Mouse (Mus musculus) layer of hippocampus, adult 2 months (tissue): ENCODE measurements around the gene Calcoco1. TPM values are rescaled to one million over a fixed set of nuclear protein-coding genes. Genes with fewer than 3 reads are reported as not detected.

Experiments used
- DNase-seq, 2 experiments: peaks; one replicate each; pipeline ENCODE4 v3.0.0; 2022; ENCODE audit warnings: low spot score in 2 of 2
- H3K27ac ChIP-seq: fragments of 200-600 bp; 2 replicates; pipeline ENCODE4 v1.8.1; 2022
- H3K4me3 ChIP-seq: fragments of 200-600 bp; 2 replicates; pipeline ENCODE4 v1.8.1; 2022; ENCODE audit warnings: mild to moderate bottlenecking
- CTCF ChIP-seq: fragments of 200-600 bp; conservative IDR thresholded peaks from 2 replicates; pipeline ENCODE4 v1.8.1; 2022; ENCODE audit warnings: antibody characterized with exemption, mild to moderate bottlenecking, moderate library complexity
- long read RNA-seq, 2 experiments: library from polyadenylated mRNA; stranded (forward); transcript quantifications; one replicate each; pipeline ENCODE4 v2.0.0; 2021; ENCODE audit warnings: borderline mapping rate in 2 of 2
- total RNA-seq, 2 experiments: library from RNA; stranded (reverse); gene quantifications; 2 replicates each; pipeline ENCODE4 v1.2.3; 2021

The Calcoco1 gene
- total RNA-seq, result 10 to 100 TPM; 95.4 to 96.9 TPM
- long read RNA-seq, experiment 1, transcript Calcoco1-201 (15 exons, 2,824 nt), result major isoform, 44 of 74 reads
- long read RNA-seq, experiment 1, transcript Calcoco1-204 (14 exons, 2,968 nt), result minor isoform, 5 of 74 reads
- long read RNA-seq, experiment 1, partial matches to known transcripts, result 16 of 74 reads
- long read RNA-seq, experiment 1, other reads (novel, unspliced or antisense), result 9 of 74 reads
- long read RNA-seq, experiment 2, transcript Calcoco1-201 (15 exons, 2,824 nt), result major isoform, 43 of 74 reads
- long read RNA-seq, experiment 2, transcript Calcoco1-204 (14 exons, 2,968 nt), result minor isoform, 11 of 74 reads
- long read RNA-seq, experiment 2, partial matches to known transcripts, result 12 of 74 reads
- long read RNA-seq, experiment 2, other reads (novel, unspliced or antisense), result 8 of 74 reads

DNA sequence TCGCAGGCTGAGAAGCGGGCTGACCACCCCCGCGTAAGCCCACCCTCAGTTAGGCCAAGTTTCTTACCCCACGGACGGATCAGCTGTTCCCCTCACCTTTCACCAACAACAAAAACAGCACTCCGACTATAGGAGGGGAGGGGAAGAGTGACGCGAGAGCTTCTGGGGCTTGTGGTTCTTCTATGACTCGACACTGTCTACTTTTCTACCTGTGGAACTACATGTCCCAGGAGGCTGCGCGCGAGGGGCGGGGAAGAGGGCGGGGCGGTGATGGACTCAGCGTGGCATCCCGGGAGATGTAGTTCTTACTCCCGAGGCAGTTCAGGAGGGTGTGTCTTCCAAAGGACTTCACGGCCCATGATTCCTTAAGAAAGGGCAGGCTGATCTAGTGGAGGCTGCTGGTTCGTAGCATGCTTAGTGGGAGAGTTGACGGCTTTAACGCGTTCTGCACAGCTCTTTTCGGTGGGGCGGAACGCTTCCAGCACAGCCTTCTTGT, at the start of gene Calcoco1:
Gene Calcoco1, minus strand, starts transcription at position 199 of the 496 bp plus-strand sequence.
- TF ChIP-seq CTCF, result no peak
- Histone ChIP-seq H3K27ac (peak within 1 kb of the TSS; percentile 86), H3K4me3 (peak within 1 kb of the TSS; percentile 65)
- peak; percentile 97 to 98 for DNase-seq

DNA sequence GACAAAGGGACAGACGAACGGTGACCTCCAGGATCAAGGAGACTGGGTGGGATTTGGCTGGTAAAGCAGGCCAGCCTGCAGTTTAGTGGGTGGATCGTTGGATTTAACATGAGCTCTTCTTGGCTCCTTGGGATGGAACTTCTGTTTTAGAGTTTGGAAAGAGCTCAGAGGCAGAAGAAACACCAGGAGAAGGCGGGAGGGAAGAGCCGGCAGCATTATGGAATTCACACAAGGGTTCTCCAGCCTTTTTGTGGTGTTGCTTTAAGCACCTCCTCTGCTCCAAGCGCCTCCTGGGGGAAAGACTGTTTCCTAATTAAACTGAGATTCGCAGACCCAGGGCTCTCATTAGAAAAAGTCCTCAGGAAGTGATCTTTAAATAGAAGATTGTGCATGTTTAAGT, 48.9 kb upstream of the Calcoco1 start:
- Histone ChIP-seq H3K4me3 (no peak overlapping the region), H3K27ac (no peak overlapping the region)
- no peak for TF ChIP-seq CTCF
- DNase-seq, result no peak

DNA sequence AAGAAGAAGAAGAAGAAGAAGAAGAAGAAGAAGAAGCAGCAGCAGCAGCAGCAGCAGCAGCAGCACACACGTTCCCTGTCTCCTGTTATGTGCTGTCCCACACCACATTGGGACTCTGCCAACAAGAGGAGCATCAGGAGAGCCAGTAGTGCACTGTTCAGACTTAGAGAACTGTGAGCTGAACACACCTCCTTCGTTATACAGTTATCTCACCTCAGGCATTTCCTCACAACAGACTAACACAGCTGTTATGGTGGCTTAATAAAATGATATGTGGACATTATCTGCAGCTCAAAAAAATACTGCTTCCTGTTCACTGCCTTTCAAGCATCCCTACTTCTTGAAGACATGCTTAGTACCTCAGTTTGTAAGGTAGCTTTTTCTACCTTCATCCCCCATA, 43.2 kb upstream of the Calcoco1 start:
- no peak for DNase-seq
- TF ChIP-seq CTCF, result no peak
- H3K27ac ChIP-seq, result no peak overlapping the region
- H3K4me3 ChIP-seq, result no peak overlapping the region

DNA sequence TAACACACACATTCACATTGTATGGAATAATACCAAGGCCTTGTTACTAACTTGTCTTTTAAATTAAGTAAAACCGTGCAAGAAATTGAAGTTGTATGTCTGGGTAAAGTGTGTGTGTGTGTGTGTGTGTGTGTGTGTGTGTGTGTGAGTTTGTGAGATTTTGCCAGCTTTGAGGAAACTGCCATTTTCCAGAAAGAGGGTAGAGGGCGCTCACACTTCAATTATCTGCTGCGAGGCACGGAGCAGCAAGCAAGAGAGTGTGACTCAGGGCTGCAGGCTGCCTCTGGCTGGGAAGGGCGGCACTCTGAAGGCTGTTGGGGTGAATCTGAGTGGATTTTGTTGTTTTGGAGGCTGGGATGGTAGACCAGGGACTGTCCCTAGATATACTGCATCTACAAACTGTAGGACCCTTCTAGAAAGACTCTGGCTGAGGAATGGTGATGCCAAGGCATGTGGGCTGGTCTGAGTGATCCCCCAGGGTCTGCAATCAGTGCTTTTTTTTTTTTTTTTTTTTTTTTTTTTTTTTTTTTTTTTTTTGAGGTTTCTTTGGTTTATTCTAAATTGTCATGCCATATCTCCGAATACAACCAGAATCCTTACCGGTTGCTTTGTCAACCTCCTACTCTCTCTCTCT, 39.9 kb upstream of the Calcoco1 start:
- no peak overlapping the region for H3K4me3 ChIP-seq
- TF ChIP-seq CTCF, result peak; percentile 73
- no peak overlapping the region for H3K27ac ChIP-seq
- peak; percentile 51 to 60 for DNase-seq

DNA sequence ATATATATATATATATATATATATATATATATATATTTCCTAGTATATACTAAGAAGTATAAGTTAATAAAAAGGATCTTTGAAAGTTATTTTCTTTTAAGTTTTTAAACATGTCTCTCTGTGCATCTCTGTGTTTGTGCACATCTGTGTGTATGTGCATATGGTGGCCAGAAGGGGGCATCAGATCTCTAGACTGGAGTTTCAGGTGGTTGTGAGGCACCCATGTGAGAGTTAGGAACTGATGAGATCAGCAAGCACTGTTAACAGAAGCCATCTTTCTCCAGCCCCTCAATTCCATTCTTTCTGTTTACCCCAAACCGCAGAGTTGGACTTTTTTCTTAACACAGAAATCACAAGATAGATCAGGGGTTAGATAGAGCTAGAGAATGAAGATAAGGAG, 35.7 kb upstream of the Calcoco1 start:
- H3K27ac ChIP-seq, result no peak overlapping the region
- no peak overlapping the region for H3K4me3 ChIP-seq
- DNase-seq, result no peak
- TF ChIP-seq CTCF, result peak; percentile 25

DNA sequence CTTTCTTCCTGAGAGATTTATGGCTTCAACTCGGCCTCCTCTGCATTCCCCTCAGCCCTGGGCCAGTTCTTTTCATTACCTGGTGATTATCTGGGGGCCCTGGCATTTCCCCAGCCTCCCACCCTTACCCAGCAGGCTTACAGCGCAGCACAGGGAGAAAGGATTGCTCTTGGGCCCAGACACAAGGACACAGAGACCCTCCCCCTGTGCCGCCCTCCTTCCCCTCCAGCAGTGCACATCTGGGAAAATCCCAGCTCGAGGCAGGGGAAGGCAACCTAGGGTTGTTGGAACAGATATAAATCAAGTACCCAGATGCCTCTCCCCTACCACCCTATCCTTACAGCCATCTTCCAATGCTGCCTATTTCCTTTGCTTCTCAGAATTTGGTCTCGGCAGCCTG, 33.1 kb upstream of the Calcoco1 start:
- H3K27ac ChIP-seq, result no peak overlapping the region
- no peak overlapping the region for H3K4me3 ChIP-seq
- no peak for DNase-seq
- TF ChIP-seq CTCF, result no peak

DNA sequence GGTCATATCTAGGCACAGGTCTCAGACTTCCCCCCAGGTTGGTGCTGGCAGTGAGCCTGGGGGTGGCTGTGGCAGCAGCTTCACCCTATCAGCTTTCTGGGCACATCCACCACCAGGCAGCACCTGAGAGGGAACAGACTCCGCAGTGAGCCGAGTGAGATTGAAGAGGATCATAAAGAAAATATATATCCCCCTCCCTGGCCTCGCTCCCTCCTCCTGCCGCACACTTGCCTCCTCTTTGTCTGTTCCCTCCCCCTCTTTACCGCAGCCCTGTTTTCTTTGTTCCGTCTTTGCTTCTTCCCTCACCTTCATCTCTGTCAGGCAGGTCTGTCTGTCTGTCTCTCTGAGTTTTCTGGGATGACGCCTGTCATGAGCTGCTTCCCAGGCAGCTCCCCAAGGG, 32.4 kb upstream of the Calcoco1 start:
- Histone ChIP-seq H3K27ac (no peak overlapping the region), H3K4me3 (no peak overlapping the region)
- no peak for TF ChIP-seq CTCF
- no peak for DNase-seq

DNA sequence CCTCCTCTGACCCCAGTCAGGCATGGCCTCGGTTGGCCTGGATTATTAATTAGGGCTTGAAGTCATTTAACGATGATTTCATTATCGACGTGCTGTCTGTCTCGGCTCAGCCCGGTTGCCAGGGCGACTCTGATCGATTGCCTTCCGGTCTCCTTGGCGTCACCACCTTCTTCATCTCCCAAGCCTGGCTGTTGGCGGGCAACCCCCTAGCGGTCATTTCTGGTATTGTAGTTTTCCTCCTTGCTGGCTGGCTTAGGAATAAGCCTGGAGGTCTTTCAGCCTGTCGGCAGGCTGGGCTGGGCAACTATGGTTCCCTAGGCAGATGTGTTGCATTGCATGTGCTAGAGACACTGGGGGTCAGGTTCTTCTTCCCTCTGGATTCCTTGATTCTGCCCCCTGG, 31.2 kb upstream of the Calcoco1 start:
- DNase-seq, result peak in 1 of 2 experiments; percentile 59

DNA sequence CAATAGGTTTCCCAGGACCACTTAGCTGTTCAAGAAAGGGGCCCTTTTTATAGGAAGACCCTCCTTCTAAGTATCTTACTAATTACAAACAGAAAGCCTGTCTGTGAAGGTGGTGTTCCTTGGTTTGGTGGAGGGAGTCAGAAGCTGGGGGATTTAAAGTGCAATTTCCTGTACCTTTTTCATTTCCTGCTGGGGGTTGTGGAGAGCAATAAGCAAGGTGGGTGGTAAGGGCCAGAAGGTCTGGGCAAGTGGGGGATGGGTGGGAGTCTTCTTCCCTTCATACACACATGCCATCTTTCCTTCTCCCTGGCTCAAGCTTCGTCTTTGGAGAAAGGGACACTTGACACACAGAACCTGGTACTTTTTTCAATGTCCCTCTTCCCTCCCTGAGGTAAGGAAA, 30.2 kb upstream of the Calcoco1 start:
- DNase-seq, result no peak
- no peak for TF ChIP-seq CTCF
- H3K4me3 ChIP-seq, result no peak overlapping the region
- H3K27ac ChIP-seq, result peak overlapping the region; percentile 43; the same call in 1 of the 2 replicates

More for the DNA sequence above, 31.2 kb upstream of the Calcoco1 start:
- no peak overlapping the region for H3K4me3 ChIP-seq
- peak; percentile 86 for TF ChIP-seq CTCF
- 0 out of 2 replicates have a peak overlapping the region, but pooled peaks have one; percentile 43 for H3K27ac ChIP-seq

DNA sequence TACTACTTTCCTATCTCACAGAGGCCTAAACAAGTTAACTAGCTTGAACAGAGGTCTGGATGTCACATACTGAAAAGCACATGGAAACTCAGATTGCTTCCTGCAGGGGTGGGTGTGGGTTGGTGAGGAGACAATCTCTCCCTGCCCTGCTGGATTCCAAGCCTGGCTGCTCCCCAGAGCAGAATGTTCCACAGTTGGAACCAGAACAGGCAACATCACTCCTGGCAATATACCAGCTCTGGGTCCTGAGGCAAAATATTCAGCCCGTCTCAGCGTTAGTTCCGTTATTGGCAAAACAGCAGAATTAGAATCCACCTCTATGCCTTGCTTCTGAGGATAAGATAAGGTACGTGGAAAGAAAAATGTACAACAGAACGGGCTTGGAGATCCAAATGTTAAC, 28.3 kb upstream of the Calcoco1 start:
- H3K27ac ChIP-seq, result peak overlapping the region; percentile 87
- peak; percentile 76 to 78 for DNase-seq
- no peak overlapping the region for H3K4me3 ChIP-seq
- no peak for TF ChIP-seq CTCF

DNA sequence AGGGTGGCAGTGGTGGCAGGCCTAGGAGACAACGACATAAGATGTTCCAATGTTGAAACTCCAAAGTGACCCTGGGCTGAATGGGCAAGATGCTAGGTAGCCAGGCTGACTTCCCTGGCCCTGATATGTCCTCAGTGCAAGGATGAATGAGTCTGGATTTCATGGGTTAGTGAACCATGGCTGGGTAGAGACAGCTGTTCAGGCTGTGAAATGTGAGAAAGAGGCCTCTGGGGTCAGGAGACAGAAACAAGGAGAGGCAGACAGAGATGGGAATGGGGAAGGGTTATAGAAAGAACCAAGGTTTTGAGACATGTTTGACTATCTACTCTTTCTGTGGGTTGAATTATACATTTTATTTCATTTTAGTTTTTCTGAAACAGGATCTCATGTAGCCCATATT, 27.1 kb upstream of the Calcoco1 start:
- DNase-seq, result no peak
- H3K4me3 ChIP-seq, result no peak overlapping the region
- TF ChIP-seq CTCF, result no peak
- H3K27ac ChIP-seq, result peak overlapping the region; percentile 62

DNA sequence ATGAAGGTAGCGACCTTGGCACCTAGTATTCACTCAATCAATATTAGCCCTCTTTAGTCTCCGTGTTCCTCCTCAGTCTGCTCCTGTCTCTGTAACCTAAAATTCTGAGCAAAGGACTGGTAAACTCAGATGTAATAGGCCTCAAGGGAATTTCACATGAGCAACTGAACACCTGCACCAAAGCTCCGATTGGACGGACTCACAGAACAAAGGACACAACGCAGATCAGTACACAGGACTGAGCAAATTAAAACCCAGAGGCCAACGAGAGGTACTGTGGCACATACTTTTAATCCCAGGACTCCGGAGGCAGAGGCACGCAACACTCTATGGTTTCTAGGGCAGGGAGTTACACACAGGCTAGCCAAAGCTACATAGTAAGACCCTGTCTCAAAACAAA, 25.9 kb upstream of the Calcoco1 start:
- TF ChIP-seq CTCF, result no peak; the same call in 1 of the 2 replicates
- Histone ChIP-seq H3K27ac (peak overlapping the region; percentile 97), H3K4me3 (no peak overlapping the region)
- DNase-seq, result no peak

DNA sequence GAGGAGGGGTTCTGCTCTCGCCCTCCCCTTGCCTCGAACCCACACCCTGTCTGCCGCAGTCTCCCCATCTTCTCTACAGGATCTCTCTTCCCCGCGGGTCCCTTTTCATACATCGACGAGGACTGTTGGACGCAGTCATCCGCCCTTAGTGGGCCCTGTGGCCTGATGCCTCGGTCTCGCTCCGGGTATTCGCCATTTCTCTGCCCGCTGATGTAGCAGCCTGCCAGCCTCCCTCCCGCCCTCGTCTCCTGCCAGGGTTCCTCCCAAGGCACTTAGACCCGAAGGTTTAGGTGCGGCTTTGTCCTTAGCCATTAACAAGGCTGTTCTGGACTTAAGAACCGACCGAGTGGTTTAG, 25.3 kb upstream of the Calcoco1 start:
- peak overlapping the region; percentile 97 for H3K27ac ChIP-seq
- no peak for TF ChIP-seq CTCF
- no peak for DNase-seq
- H3K4me3 ChIP-seq, result peak overlapping the region; percentile 52
